Mouse (Mus musculus): ENCODE data around the gene Tbc1d1. TPM values are rescaled to one million over a fixed set of nuclear protein-coding genes. Genes with fewer than 3 reads are reported as not detected.

Tbc1d1 gene
- polyA plus RNA-seq, 1 experiment from 2014 or later, result 18.1 TPM

DNA sequence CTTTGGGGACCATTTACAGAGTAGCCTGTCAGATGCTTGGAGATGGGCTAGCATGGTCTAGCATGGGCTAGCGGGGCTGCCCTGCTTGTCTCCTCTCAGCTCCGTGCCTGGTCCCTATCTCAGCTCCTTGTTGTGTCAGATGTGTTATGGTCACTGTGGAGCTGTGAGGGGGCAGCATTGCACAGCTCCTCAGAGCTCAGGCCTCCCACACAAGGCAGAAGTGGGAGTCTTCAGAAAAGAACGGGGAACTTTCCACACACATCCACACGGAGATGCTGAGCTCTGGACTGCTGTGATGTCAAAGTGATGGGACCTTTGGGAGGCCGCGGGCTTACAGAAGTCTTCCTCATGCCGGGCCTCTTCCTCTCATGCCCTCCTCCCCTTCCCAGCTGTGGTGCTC is 140.2 kb downstream of the Tbc1d1 start:
- Histone ChIP-seq H3K9me3 (replicated peaks) (no peaks in the 10 kb centered on the region), H3K4me2 (replicated peaks) (no peak overlapping the region), H3K4me3 (replicated peaks) (no peak overlapping the region), H3K4me1 (peaks cover 34% of the 10 kb centered on the region; the same call in 1 of the 2 replicates), H3K27me3 (no peaks in the 10 kb centered on the region), H3K9ac (no peak overlapping the region), H3K36me3 (peaks cover 8% of the 10 kb centered on the region; the same call in 1 of the 2 replicates), H3K27ac (replicated peaks) (no peak overlapping the region)
- 72% methylated on average over 7 of the region's 7 CpGs for WGBS
- no peak for ATAC-seq (ENCODE audit: insufficient number of reproducible peaks, low FRiP score, low TSS enrichment, low read depth)

DNA sequence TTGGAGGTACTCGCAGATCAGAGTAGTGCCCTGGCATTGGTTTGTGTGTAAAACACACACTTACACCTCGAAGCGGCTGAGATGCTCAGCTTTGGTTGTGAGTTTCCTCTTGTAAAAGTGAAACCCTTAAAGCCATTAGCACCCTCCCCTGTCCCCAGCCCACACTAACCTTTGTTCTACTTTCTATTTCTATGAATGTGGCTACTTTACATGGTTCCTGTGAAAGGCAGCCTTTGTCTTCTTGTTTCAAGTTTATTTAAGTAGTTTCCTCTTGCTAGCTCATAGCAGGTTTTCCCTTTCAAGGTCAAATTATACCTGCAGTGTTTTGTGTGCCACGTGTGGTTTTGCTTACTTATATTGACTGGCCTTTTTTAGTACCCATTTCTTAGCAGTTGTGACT is 141.0 kb downstream of the Tbc1d1 start:
- Histone ChIP-seq H3K36me3 (peaks cover 8% of the 10 kb centered on the region; the same call in 1 of the 2 replicates), H3K4me2 (replicated peaks) (no peak overlapping the region), H3K27me3 (no peaks in the 10 kb centered on the region), H3K9me3 (replicated peaks) (no peaks in the 10 kb centered on the region), H3K9ac (no peak overlapping the region), H3K4me1 (peaks cover 34% of the 10 kb centered on the region; the same call in 1 of the 2 replicates), H3K4me3 (replicated peaks) (no peak overlapping the region), H3K27ac (replicated peaks) (no peak overlapping the region)
- 80% methylated on average over 4 of the region's 4 CpGs for WGBS
- ATAC-seq (ENCODE audit: insufficient number of reproducible peaks, low FRiP score, low TSS enrichment, low read depth), result no peak

DNA sequence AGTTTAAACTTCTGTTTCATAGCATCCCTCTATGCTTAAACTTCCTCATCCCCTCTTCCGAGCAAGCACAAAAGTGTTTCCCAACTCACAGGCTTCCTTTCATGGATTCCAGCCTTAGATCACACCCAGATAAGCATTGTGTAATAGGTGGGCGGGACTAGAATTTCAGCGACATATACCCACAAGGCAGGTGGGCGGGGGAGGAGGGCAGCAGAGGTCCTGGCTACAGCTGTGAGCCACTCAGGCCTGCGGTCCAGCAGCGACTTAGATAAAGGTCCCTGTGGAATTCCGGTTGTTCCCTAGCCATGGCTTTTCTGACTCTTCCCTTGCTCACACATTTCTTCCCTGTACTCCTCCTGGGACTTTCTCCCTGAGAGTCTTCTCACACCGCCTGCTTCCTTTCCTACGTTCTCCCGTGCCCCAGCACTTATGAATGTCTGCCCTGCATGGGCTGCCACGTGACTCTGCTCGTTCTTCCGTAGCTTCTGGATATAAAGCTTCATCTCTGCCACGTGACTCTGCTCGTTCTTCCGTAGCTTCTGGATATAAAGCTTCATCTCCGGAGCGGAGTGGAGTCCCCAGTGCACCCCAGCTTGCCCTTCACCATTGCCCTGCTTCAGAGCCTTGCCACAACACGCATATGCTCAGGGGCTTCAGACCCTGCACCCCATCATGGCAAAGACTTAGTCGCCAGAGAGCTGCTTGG is 142.4 kb downstream of the Tbc1d1 start:
- ATAC-seq (ENCODE audit: insufficient number of reproducible peaks, low FRiP score, low TSS enrichment, low read depth), result 0 out of 2 replicates have a peak, but pooled peaks have one; percentile 31
- Histone ChIP-seq H3K27me3 (no peaks in the 10 kb centered on the region), H3K4me1 (peaks cover 34% of the 10 kb centered on the region; the same call in 1 of the 2 replicates), H3K27ac (replicated peaks) (peak overlapping the region; percentile 19; the same call in 1 of the 2 replicates), H3K36me3 (peaks cover 8% of the 10 kb centered on the region; the same call in 1 of the 2 replicates), H3K9me3 (replicated peaks) (no peaks in the 10 kb centered on the region), H3K4me2 (replicated peaks) (peak overlapping the region; percentile 19), H3K4me3 (replicated peaks) (no peak overlapping the region), H3K9ac (no peak overlapping the region)
- WGBS, result 47% methylated on average over 20 of the region's 20 CpGs

DNA sequence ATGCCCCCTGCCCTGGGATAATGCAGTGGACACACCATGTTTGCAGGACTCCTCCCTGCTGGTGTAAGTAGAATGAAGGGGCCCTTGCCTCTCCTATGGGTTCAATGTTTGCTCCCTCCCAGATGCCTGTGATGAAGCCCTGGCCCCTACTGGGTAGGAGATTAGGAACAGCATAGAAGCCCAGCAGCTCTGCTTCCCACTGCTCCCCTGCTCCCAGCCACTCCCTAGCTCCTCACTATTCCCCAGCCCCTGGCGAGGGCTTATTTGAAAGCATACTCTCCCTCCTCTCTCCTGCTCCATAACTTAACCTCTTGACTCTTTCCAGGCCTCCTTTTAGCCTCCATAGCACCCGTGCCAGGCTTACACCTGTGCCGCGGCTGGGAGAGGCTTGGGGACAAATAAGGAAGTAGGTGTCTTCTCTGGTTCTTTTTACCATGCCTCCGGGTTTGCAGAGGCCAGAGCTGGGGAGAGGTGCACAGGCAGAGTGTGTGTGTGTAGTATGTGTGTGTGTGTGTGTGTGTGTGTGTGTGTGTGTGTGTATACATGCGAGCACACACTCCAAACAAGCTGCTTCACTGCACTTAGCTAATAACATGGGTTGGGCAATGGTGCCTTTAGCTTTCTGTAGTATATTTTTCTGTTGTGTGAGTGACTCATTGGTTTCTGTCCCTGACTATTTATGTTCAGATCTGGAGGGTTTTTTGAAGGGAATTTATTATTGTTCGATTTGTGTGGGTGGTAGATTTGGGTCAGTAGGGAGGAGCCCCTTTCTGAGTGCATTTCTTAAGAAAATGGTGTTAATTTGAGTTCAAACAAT is 143.6 kb downstream of the Tbc1d1 start:
- Histone ChIP-seq H3K4me1 (peaks cover 34% of the 10 kb centered on the region; the same call in 1 of the 2 replicates), H3K4me2 (replicated peaks) (no peak overlapping the region), H3K36me3 (no peaks in the 10 kb centered on the region), H3K9me3 (replicated peaks) (no peaks in the 10 kb centered on the region), H3K4me3 (replicated peaks) (no peak overlapping the region), H3K27me3 (no peaks in the 10 kb centered on the region), H3K27ac (replicated peaks) (no peak overlapping the region), H3K9ac (no peak overlapping the region)
- 63% methylated on average over 7 of the region's 7 CpGs for WGBS
- ATAC-seq (ENCODE audit: insufficient number of reproducible peaks, low FRiP score, low TSS enrichment, low read depth), result no peak

DNA sequence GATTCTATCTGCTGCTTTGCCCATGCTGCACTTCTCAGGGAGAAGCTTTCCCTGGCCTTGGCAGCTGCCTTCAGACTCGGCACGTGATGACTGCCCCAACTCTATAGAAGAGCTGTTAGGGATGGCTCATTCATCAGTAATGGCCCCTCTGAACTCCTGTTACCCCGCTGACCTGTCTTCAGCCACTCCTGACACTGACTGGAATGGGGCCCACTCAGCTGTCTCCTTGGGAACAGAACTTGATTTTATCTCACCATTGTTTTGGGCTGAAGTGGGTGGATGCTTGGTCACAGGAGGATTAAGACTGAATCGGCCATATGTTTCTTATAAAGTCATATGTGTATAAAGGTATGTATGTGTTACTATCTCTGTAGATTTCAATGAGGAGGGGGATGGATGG is 145.1 kb downstream of the Tbc1d1 start:
- ATAC-seq (ENCODE audit: insufficient number of reproducible peaks, low FRiP score, low TSS enrichment, low read depth), result no peak
- 82% methylated on average over 4 of the region's 4 CpGs for WGBS
- no peaks in the 10 kb centered on the region for H3K27me3 ChIP-seq

DNA sequence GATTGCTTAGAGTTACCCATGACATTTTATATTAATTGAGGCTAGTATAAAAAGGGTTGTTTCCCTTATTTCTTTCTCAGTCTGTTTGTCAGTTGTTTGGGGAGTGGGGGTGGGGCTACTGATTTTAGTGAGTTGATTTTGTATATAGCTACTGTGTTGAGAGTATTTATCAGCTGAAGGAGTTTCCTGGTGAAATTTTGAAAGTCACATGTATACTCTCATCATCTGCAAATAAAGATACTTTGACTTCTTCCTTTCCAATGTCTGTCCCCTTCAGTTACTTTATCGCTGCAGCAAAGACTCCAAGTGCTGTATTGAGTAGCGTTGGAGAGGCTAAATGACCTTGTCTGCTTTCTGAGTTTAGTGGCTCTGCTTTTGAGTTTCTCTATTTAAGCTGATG is 151.2 kb downstream of the Tbc1d1 start:
- no peaks in the 10 kb centered on the region for H3K4me1 ChIP-seq
- peaks cover 3% of the 10 kb centered on the region; the same call in 1 of the 2 replicates for H3K36me3 ChIP-seq
- ATAC-seq (ENCODE audit: insufficient number of reproducible peaks, low FRiP score, low TSS enrichment, low read depth), result no peak
- 92% methylated on average over 2 of the region's 2 CpGs for WGBS
- no peak overlapping the region for H3K9ac ChIP-seq
- no peak overlapping the region for H3K27ac ChIP-seq (replicated peaks)
- no peak overlapping the region for H3K4me2 ChIP-seq (replicated peaks)
- H3K9me3 ChIP-seq (replicated peaks), result no peaks in the 10 kb centered on the region
- H3K4me3 ChIP-seq (replicated peaks), result no peak overlapping the region
- H3K27me3 ChIP-seq, result no peaks in the 10 kb centered on the region

More for the DNA sequence above, 145.1 kb downstream of the Tbc1d1 start:
- H3K4me3 ChIP-seq (replicated peaks), result no peak overlapping the region
- H3K4me2 ChIP-seq (replicated peaks), result no peak overlapping the region
- no peaks in the 10 kb centered on the region for H3K9me3 ChIP-seq (replicated peaks)
- H3K9ac ChIP-seq, result no peak overlapping the region
- peaks cover under 1% of the 10 kb centered on the region; the same call in 1 of the 2 replicates for H3K36me3 ChIP-seq
- peaks cover 33% of the 10 kb centered on the region; the same call in 1 of the 2 replicates for H3K4me1 ChIP-seq
- no peak overlapping the region for H3K27ac ChIP-seq (replicated peaks)

GRCm38 (mm10) chr5:64312295-64312694 is 156.2 kb downstream of the Tbc1d1 start:
- peaks cover 23% of the 10 kb centered on the region for H3K4me1 ChIP-seq
- 40% methylated on average over 5 of the region's 5 CpGs for WGBS
- 0 out of 2 replicates have a peak, but pooled peaks cover 2% of the 10 kb centered on the region for H3K36me3 ChIP-seq
- H3K27me3 ChIP-seq, result no peaks in the 10 kb centered on the region
- ATAC-seq (ENCODE audit: insufficient number of reproducible peaks, low FRiP score, low TSS enrichment, low read depth), result no peak
- H3K4me3 ChIP-seq (replicated peaks), result no peak overlapping the region
- no peaks in the 10 kb centered on the region for H3K9me3 ChIP-seq (replicated peaks)
- H3K27ac ChIP-seq (replicated peaks), result no peak overlapping the region
- no peak overlapping the region for H3K4me2 ChIP-seq (replicated peaks)
- no peak overlapping the region for H3K9ac ChIP-seq

DNA sequence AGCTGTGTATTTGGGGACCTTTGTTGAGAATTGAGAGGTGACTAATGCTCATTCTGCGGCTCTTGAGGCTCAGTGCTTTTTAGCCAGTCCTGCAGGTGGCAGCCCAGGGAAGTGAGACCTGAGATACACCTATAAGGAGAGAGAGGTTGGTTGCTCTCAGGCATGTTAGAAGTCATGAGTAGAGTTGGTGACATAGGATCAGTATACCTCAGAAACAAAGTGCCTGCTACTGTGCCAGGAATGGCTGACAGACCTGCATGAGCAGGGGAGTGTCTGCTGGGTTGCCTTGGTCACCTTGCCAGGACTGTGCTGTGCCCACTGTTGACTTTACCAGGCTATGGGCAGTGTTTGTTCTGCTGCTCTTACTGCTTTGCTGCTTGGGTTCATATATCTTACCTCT is 157.4 kb downstream of the Tbc1d1 start:
- Histone ChIP-seq H3K36me3 (0 out of 2 replicates have a peak, but pooled peaks cover 2% of the 10 kb centered on the region), H3K9me3 (replicated peaks) (no peaks in the 10 kb centered on the region), H3K27ac (replicated peaks) (no peak overlapping the region), H3K9ac (no peak overlapping the region), H3K27me3 (no peaks in the 10 kb centered on the region), H3K4me2 (replicated peaks) (no peak overlapping the region), H3K4me1 (peaks cover 29% of the 10 kb centered on the region), H3K4me3 (replicated peaks) (no peak overlapping the region)
- 94% methylated on average over 1 of the region's 1 CpGs for WGBS
- no peak for ATAC-seq (ENCODE audit: insufficient number of reproducible peaks, low FRiP score, low TSS enrichment, low read depth)

GRCm38 (mm10) chr5:64314288-64315052 is 158.4 kb downstream of the Tbc1d1 start:
- Histone ChIP-seq H3K4me3 (replicated peaks) (no peak overlapping the region), H3K4me2 (replicated peaks) (no peak overlapping the region), H3K9ac (no peak overlapping the region), H3K27ac (replicated peaks) (no peak overlapping the region; the same call in 1 of the 2 replicates), H3K36me3 (peaks cover 4% of the 10 kb centered on the region; the same call in 1 of the 2 replicates), H3K27me3 (no peaks in the 10 kb centered on the region), H3K4me1 (peaks cover 29% of the 10 kb centered on the region), H3K9me3 (replicated peaks) (no peaks in the 10 kb centered on the region)
- no peak for ATAC-seq (ENCODE audit: insufficient number of reproducible peaks, low FRiP score, low TSS enrichment, low read depth)
- 46% methylated on average over 6 of the region's 6 CpGs for WGBS

- H3K9me3 ChIP-seq (replicated peaks), result no peaks in the 10 kb centered on the region
- WGBS, result 90% methylated on average over 1 of the region's 1 CpGs
- ATAC-seq (ENCODE audit: insufficient number of reproducible peaks, low FRiP score, low TSS enrichment, low read depth), result no peak
Measured at GRCm38 (mm10) chr5:64315088-64315487, 159.0 kb downstream of the Tbc1d1 start.

More at GRCm38 (mm10) chr5:64315088-64315487, 159.0 kb downstream of the Tbc1d1 start:
- Histone ChIP-seq H3K4me2 (replicated peaks) (no peak overlapping the region), H3K9ac (no peak overlapping the region), H3K27me3 (no peaks in the 10 kb centered on the region), H3K4me3 (replicated peaks) (no peak overlapping the region), H3K36me3 (peaks cover 8% of the 10 kb centered on the region; the same call in 1 of the 2 replicates), H3K4me1 (peaks cover 29% of the 10 kb centered on the region), H3K27ac (replicated peaks) (no peak overlapping the region)
